Mouse (Mus musculus) mouse embryonic stem cell (cell line): ENCODE results near the gene Kcnip4.

Source experiments
- in situ Hi-C, 2 experiments: fragments of 300-500 bp; cut with MboI; formaldehyde crosslinking; loops; 1 replicate in 1 of 2; 3 replicates in 1 of 2; pipeline ENCODE4 v1.14.3; 2019 to 2020; ENCODE audit warnings: low sequenced_read_pairs in 2 of 2, low pct_unique_long_range_greater_than_20kb in 1 of 2, mixed read lengths in 1 of 2; ENCODE audit not compliant: unreplicated experiment in 1 of 2

The Kcnip4 gene

DNA sequence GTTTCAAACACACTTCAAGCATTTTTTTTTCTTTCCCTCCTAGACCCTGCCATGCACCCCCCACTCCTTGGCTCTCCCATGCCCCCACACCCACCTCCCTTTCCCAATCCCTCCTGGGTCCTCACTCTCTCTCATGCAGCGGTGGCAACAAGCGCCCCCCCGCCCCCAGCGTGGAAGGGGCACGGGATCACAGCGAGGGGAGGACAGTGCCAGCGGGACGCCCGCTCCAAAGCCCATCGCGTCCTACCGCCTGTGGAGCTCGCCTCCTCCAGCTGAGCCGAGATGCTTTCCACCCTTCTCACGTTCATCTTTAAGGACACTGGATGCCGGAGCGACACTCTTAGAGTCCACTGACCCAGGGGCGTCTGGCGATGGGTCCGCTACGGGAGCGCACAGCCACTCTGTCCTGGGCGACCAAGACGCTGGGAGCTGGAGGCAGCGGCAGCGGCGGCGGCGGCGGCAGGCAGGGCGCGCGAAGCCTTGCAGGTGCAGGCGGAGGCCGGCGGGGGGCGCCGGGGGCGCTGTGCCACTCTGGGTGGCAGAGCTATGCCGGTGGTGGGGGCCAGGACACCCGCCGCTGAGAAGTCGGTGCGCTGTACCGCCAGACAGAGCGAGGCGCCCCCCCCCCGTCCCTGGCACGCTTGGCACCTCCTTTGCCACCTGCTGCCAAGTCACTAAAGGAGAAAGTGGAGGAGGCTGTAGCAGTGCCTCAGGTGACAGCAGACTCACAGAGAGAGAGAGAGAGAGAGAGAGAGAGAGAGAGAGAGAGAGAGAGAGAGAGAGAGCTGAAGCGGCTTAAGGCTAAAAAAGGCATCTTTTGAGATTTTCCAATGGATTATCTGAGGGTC lies at the start of gene Kcnip4:
TSS of gene Kcnip4 (minus strand) at position 514 of the 848 bp plus-strand sequence.
- in situ Hi-C loops = no loop called here

GRCm38 (mm10) chr5:49571876-49572275 lies 47.2 kb upstream of the Kcnip4 start:
- in situ Hi-C loops = no loop called here

- in situ Hi-C loops = no loop called here
These were observed 39.0 kb upstream of the Kcnip4 start for GRCm38 (mm10) chr5:49563751-49564150.

DNA sequence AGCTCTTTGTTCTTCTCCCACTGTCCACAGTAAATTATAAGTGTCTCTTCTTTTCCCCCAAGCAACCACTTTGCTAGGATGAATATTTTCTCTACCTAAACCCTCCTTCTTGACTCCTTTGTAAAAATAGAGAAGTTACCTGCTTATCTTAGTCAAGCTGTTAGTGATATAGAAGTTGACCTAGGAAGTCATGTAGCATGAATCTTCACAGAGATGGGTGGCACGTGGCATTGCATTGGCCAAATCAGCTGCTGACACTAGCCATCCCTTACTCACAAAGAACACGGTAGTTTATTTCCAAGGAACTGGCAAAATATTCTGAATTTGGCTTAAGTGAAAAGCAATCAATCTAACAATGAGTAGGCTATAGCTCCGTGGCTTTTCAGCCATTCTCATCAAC lies 32.7 kb upstream of the Kcnip4 start:
- in situ Hi-C loops = no loop called here

DNA sequence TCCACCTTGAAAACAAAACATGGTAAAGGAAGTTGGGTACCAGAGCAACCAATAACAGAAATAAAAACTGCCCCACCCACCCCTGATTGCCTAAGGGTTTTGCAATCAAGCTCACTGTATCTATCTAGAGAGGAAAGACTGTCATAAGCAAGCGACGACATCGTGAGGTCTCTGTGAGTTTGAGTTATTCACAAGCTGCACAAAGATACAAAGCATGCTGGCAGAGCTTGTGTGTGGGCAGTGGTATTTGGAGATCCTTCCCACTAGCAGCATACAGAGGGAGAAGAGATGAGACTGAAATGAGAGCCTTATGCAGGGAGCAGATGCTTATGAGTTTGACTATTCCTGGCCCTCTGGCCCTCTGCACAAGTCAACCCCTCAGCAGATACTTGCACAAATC lies 23.2 kb upstream of the Kcnip4 start:
- in situ Hi-C loops = no loop called here

DNA sequence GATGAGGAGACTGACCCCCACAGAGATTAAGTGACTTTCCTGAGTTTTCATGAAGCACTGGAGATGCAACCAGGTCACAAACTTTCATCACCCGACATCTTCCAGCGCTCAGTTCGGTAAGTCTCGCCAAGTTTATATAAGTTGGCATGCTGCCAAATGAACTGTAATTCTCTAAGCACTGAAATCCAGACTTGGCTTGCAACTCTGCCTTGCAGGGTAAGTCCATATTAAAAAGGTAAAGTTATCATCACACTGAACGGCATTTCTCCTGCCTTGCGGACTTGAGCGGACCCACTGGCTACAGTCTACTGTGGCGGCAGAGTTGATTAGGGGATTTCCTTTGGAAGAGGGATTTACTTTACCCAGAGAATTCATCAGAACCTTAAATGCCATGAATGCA lies 4.7 kb upstream of the Kcnip4 start:
- in situ Hi-C loops = no loop called here

GRCm38 (mm10) chr5:49525242-49525612 lies 520 bp upstream of the Kcnip4 start:
- in situ Hi-C loops = no loop called here

- in situ Hi-C loops = no loop called here
These were observed 712 bp downstream of the Kcnip4 start for GRCm38 (mm10) chr5:49523997-49524393.

DNA sequence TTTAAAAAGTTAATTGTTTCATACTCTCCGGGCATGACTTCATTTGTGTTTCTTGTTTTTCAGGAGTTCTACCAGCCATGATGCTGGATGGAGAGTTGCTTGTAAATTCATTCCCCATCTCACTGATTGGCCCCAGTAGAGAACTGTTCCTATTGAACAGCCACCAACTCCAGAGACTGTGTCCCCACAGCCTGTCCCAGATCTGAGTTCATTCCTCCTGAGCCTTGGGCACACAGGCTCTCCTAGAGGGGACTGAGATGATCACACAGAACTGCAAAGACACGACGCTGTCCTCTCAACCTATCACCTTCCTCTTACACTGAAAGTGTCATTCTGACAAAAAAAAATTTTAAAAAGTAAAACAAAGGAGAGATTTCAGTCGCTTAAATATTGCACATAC lies 1.7 kb downstream of the Kcnip4 start:
- in situ Hi-C loops = no loop called here

DNA sequence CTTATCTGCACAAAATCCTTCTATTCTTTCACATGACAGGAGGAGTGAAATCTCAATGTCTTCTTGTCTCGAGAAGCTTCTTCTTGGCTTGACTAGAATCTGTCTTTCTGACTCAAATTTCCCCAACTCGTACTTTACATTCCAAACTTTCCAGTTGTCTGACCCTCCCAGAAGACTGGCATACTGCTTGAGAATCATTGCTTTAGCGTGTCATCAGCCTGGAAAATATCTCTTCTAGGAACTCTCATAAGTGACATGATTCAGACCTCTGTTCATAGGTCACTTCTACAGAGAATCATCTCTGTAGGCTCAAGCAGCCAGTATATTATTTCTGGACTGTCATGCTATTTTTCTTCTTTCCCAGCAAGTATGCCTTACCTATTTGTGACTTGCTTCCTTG lies 26.0 kb downstream of the Kcnip4 start:
- in situ Hi-C loops = no loop called here

GRCm38 (mm10) chr5:49487270-49487669 lies 37.4 kb downstream of the Kcnip4 start:
- in situ Hi-C loops = no loop called here

DNA sequence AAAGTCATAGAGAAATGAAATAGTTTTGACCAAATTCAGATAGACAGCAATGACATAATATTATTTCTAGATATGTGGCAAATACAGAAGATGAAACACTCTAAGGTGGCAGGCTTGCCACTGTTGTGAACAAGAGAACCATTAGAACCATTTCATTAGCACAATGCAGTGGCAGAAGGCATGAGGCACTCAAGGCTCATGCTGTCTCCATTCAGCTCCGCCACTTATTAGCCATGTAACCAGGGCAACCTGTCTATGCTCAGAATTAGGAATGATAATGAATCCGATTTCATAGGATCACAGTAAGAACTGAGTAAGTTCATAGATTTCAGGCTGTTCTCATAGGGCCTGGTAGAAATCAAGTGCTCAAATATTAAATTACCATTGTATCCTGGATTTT lies 54.0 kb downstream of the Kcnip4 start:
- in situ Hi-C loops = no loop called here

DNA sequence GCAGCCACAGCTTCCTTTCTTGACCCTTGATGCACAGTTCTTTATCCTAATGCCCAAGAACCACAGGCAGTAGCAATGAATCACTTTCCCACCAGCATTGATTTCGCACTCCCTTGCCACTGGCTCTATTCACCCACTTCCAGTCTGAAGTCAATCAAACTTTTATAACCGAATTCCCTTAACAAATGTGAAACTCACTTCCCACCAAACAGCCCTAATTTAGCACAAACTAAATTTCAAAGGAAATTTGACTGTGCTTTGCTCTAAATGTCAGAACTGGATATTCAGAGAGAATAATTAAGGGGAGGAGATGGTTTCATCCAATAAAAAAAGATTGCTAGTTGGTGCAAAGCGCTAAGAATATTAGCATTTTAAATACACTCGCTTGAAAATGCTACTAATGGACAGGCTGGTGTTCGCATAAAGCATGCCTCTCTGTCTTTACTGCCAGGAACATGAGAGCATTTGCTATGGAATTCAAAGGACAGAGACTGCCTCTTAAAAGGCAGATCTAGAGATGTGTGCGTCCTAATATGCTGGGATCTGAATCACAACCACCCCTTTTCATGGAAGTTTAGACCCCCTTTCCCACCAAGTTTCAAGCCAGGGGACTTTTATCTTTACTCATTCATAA lies 63.9 kb downstream of the Kcnip4 start:
- in situ Hi-C loops = no loop called here

- in situ Hi-C loops = no loop called here
These were observed 71.6 kb downstream of the Kcnip4 start for GRCm38 (mm10) chr5:49453100-49453499.

DNA sequence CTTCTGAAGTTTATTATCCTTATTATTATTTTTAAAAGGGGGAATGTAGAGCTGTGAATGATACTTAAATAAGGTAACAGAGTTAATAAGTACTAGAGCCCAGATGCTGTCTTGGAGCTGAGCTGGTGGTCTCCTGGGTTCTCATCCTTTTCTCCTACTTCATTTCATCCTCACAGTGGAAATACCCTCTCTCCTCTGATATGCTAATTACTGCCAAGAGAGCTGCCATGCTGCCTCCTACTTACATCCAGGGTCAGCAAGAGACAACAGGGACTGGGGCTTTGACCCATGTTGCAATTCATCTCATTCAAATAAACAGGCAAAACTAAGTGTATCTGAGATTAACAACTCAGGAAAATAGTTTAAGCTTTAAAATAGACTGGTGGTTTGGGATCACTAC lies 73.4 kb downstream of the Kcnip4 start:
- in situ Hi-C loops = no loop called here

GRCm38 (mm10) chr5:49450876-49451275 lies 73.8 kb downstream of the Kcnip4 start:
- in situ Hi-C loops = no loop called here

DNA sequence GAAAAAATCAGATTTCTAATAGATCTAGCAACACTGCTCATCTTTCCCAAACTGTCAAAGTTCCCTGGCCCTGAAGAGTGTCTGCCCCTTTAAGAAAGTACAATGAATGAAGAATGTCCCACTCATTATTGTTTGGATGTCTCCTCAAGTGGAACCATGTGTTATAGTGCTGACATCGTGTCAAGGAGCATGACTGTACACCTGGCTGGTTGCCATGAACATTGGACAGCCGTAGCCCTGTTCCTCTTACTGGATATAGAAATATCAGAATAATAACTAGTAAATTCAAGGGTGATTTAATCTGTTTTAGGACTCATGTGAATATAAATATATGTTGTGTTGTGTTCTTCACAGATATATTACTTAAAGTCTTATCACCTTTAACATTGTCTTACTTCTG lies 87.5 kb downstream of the Kcnip4 start:
- in situ Hi-C loops = no loop called here

GRCm38 (mm10) chr5:49427689-49428088 lies 97.0 kb downstream of the Kcnip4 start:
- in situ Hi-C loops = no loop called here

DNA sequence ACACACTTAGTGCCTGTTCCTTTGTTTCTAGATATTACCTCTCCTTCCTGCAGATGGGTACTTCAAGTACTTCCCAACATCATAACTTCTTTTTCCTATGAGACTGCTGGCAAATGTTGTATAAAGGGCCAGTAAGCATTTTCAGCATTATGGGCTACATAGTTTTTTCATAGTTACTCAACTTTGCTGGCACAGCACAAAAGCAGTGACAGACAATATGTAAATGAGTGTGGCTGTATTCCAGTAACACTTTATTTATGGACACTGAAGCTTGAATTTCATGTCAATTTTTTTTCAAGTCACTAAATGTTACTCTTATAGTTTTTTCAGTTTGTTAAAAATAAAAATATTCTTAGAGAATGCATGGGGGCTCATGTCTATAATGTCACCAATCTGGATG lies 105.0 kb downstream of the Kcnip4 start:
- in situ Hi-C loops = no loop called here

DNA sequence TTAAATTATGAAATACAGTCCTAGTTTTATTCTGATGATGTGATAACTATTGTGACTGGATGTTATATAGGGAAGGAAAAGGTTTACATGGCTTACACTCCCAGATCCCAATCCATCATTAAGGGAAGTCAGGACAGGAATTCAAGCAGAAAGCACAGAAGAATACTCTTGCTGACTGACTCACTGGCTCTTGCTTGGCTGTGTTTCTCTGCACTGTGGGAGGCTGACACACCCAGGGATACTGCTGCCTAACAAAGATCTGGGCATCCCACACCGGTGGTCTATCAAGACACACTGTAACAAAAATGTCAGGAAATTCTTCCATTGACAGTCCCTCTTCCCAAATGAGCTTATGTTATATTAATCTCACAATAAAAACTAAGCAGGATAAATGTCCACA lies 116.4 kb downstream of the Kcnip4 start:
- in situ Hi-C loops = no loop called here
